Mouse (Mus musculus) left cerebral cortex, postnatal 14 days (tissue): Measurements from ENCODE around the gene Dennd4a. TPM values are rescaled to one million over a fixed set of nuclear protein-coding genes. Genes with fewer than 3 reads are reported as not detected.

Source experiments
- DNase-seq, 2 experiments: peaks; one replicate each; pipeline ENCODE4 v3.0.0; 2021 to 2022; ENCODE audit warnings: low spot score in 2 of 2, mixed read lengths in 1 of 2
- intact Hi-C: fragments of 180-260 bp; cut with DNase I; formaldehyde crosslinking; loops from one replicate; pipeline ENCODE4 v1.15.1; 2025
- total RNA-seq, 2 experiments: library from RNA; stranded (reverse); gene quantifications; 2 replicates each; pipeline ENCODE4 v1.2.3; 2021

Dennd4a gene
- total RNA-seq, 2 experiments from 2014 or later, result 61.8 to 68.9 TPM

- intact Hi-C loops, result no loop called here
- DNase-seq, result no peak
These were observed 74.9 kb downstream of the Dennd4a start for GRCm38 (mm10) chr9:64886008-64886407.

DNA sequence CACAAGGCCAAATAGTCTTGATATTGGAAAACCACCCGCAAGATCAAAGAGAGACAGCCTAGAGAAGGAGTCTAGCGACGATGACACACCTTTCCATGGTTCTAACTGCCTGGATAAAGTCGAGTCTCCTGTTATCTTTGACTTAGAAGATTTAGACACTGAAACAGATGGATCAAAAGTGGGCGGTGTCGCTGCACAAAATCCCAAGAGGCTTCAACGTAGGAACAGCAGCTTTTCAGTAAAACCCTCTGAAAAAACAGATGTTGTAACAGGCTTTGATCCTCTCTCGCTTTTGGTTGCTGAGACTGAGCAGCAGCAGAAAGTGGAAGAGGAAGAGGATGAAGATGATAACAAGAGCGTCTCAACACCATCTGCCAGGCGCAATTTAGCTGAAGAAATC is 85.5 kb downstream of the Dennd4a start:
- DNase-seq, result peak in 1 of 2 experiments; percentile 19
- intact Hi-C loops, result no loop called here

DNA sequence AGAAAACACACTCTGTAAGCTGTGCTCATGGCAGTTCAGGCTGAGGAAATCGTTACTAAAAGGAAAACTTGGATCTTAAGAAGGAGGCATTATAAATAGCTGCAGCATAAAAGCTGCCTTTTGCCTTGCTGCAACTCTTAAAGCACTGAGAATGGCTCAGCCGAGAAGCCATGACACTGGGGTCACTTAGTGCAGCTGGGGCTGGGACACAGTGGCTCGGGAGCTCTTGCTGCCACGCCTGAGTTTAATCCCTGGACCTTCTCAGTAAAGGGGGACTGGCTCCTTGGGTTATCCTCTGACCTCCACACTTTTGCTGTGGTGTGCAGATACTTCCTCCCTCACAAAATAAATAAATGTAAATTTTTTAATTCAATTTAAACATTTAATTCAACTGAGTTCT is 91.7 kb downstream of the Dennd4a start:
- DNase-seq, result no peak
- intact Hi-C loops, result loop anchor here (2.0 to 10.0 kb wide), 2 partner anchors 58 to 118 kb away; partner anchors contain the start of gene Ints14

- DNase-seq, result peak; percentile 86
- intact Hi-C loops, result loop anchor here (2.0 to 10.0 kb wide), 2 partner anchors 57 to 119 kb away; partner anchors contain the start of gene Ints14
These were observed 92.2 kb downstream of the Dennd4a start for GRCm38 (mm10) chr9:64903386-64903785.

DNA sequence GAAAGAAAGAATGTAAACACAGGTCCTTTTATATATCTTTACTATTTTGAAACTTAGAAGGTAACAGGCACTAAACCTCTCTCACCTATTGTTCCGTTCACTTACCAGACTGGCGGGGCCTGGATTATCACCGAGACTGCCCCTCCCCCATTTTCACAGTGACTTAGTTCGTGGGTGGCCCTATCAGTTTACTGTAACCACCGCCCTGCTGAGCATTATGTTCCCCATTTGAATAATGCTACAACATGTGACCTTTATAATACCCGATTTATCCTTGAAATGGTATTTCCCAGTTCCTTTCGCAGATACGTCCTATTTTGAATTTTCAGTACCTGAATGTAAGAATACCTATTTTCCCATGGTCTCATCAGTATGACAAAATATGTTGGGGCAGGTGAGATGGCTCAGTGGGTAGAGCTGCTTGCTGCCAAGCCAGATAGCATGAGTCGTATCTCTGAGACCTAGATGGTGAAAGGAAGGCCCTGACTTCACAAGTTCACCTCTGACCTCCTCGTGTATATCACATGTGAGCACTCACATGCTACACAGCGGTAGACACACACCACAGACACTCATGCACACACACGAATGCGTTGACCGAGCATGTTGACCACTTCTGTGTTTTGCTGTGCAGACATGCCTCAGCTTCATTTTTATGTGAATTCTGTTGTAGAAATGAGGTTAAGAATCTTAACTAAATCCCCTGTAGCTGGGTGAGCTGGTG is 93.9 kb downstream of the Dennd4a start:
- no peak for DNase-seq
- intact Hi-C loops, result loop anchor here (10.0 kb wide), 1 partner anchor 120 kb away; no protein-coding TSS in a partner anchor

DNA sequence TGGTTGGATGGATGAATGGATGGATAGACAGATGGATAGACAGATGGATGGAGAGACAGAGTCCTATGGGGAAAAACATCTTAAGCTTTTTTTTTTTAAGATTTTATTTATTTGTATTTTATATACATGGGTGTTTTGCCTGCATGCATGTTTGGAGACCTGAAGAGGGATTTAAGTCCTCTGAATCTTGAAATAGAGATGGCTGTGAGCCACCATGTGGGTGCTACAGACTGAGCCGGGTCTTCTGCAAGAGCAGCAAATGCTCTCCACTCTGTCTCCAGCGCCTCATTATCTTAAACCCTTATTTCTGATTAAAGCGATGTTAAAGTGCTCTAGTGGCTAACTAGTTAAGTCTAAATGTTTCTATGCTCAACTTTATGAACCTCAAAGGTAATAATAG is 96.3 kb downstream of the Dennd4a start:
- DNase-seq, result no peak
- intact Hi-C loops, result loop anchor here (10.0 kb wide), 1 partner anchor 123 kb away; no protein-coding TSS in a partner anchor

GRCm38 (mm10) chr9:64913406-64913805 is 102.3 kb downstream of the Dennd4a start:
- intact Hi-C loops, result no loop called here
- DNase-seq, result no peak

- intact Hi-C loops, result no loop called here
- DNase-seq, result no peak
These were observed 102.8 kb downstream of the Dennd4a start for GRCm38 (mm10) chr9:64913973-64914372.

DNA sequence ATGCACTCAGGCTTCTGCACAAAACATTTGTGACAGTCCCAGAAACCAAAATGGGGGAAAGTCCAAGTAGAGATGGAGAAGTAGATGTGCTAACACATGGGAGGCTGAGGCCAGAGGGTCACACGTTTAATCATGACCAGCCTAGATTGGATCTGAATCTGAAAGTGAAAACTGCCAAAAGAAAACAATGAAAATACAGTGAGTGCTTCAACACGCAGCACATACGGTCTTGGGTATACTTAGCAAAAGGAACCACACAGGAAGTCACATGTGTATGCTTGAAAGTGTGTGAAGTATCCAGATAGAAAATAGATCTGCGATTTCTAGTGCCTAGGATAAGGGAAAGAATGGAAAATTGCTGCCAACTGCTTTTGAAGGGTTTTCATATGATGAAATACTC is 103.5 kb downstream of the Dennd4a start:
- no peak for DNase-seq
- intact Hi-C loops, result no loop called here

GRCm38 (mm10) chr9:64918560-64918959 is 107.4 kb downstream of the Dennd4a start:
- no peak for DNase-seq
- intact Hi-C loops, result no loop called here

DNA sequence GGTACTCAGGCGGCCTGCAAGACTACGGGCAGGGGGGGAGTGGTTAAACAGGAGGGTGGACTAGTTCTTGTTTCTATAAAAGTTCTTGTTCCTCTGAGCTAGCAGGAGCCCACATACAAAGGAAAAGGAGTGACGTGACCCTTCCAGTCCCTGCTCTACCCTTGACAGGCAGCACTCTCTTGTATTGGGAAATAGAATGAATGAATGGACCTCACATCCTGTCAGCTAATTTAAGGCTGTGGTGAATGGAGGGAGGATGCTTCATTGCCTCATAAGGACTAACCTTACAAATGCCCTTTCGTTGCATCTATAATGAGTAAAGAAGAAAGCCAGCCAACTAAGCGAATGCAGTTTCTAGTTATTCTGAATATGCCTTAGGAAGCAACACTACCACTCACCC is 114.6 kb downstream of the Dennd4a start:
- DNase-seq, result peak in 1 of 2 experiments; percentile 19
- intact Hi-C loops, result no loop called here

GRCm38 (mm10) chr9:64926201-64926991 is 115.3 kb downstream of the Dennd4a start:
- intact Hi-C loops, result no loop called here

DNA sequence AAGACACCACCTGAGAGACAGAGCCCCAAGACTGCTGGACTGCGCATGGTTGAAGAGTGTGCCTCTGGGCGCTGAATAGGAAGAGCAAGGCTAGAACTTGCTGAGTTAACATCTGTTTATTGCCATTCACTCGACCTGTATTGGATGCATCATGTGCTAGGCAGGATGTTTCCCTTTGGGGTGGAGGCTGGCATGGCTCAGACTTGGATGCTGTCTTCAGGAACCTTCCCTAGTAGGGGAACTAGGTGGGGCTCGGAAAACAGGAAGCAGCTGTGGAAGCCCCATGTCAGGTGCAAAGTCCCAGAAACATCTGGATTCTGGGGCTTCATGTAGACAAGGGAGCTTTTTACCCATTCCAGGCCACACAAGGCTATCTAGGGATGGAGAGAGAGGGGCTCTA is 119.1 kb downstream of the Dennd4a start:
- intact Hi-C loops, result no loop called here
- DNase-seq, result no peak

More at GRCm38 (mm10) chr9:64926201-64926991, 115.3 kb downstream of the Dennd4a start:
- DNase-seq, result peak; percentile 84 to 94

DNA sequence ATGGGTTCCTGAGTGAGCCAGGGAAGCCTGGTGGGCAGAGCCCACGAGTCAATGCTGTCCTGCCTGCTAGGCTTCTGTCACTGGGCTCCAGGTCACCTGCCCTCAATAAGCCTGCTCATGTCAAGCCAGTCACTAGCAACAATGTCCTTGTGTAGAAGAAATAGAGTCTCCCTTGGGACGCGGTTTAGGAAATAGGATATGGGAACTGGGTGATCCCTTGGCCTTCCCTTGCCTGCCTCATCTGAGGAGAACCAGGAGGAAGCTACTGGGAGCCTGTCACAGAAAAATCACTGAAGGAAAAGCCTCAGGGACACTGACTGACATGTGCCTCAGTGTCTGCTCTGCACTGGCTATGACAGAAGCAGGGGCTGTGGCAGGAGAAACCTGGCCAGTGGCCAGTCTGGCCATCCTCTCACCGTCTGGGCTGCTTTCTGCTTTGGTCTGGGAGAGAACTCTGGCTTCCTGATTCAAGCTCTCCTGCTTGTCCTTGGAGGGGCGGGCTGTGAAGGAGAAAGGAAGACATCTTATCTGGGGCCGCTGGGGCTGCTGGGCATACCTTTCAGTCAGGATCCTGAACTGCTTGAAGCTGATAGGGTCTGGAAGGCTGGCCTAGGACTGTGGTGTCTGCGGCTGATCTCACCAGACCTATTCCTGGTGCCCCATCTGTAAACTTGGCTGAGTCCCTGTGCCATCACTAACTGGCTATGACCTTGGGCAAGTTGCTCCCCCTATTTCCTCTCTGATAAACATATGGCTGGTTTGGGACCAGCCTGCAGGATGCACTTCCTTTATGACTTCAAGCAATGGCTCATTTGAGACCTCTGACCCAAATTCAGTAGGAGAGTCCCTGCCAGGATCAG is 120.8 kb downstream of the Dennd4a start:
- no peak for DNase-seq
- intact Hi-C loops, result no loop called here

DNA sequence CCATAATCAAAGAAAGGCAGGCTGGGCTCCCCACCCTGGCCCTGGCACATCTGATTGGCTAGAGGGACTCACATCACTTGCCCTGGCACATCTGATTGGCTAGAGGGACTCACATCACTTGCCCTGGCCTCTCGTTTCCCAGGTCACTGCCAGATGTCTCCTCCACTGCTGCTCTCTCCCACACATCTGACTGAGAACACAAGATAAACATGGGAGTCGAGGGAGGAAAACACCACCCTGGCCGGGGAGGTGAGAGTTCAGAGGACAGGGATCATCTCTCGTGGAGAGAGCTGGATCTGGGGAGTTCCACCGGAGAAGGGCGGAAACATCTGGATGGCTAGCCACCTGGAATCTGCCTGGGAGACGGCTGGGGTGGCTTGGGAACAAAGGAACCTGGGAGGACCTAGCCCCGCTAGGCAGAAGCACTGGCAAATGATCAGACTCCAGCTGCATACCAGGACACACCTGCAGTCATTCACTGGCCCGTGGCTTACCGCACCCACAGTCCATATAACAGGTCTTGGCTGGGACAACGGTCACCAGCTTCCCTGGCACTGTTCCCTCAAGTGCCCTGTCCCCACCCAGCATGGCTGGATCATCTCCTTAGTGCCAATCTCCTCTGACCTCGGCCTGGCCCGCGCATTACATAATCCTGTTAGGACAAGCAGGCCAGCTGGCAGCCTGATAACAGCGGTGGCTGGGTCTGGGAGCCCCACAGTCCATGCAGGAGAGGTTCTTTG is 123.0 kb downstream of the Dennd4a start:
- intact Hi-C loops, result no loop called here
- DNase-seq, result no peak

DNA sequence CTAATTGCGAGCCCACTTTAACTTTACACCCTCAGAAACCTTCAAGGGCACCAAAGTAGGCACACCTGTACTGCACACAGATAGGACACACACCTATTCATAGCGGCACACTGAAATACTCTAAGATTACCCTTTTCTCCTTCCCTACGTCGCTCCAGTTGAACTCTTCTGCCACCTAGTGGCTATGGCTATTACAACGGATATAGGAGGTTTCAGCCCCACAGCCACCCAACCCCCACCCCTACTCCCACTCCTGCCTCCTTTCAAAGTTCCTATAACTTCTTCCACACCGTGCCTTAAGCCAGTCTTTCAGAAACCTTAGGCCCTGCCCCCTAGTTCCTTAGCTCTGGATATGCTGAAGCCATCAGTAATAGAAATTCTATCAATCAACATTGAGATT is 125.4 kb downstream of the Dennd4a start:
- intact Hi-C loops, result no loop called here
- peak; percentile 54 to 74 for DNase-seq

- DNase-seq, result no peak
- intact Hi-C loops, result no loop called here
These were observed 126.4 kb downstream of the Dennd4a start for GRCm38 (mm10) chr9:64937491-64937890.

DNA sequence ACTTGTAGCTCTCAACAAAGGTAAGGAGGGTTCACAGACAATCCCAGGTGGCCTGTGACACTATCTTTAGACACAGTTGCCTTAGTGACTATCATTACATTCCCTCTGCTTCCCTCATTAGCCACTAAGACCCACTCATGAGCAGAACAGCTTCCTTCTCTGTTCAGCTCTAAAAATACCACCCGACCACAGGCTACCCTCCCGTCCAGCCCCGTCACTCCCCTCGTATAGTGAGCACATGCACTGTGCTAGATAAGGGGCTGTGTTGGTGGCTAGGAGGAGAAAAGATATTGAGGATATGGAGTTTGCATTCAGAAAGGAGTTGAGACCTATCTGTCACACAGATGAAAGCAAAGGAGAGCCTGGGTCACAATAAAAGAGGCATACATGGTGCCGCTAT is 127.4 kb downstream of the Dennd4a start:
- intact Hi-C loops, result no loop called here
- DNase-seq, result no peak

DNA sequence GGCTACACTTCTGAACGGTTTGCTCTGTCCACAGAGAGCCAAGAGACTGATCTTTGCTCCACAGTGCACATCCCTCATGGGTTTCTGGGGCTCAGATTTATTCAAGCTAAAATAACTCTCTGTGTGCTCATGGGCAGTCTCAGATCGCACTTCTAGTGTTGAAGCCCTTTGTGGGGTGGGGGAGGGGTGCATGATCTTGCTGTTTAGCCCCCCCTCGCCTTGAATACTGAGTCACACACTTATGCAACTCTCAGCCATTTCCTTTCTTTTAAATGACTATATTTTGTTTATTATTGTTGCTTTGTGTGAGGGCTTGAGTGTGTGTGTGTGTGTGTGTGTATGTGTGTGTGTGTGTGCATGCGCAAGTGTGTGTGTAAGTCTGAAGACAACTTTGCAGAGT is 128.1 kb downstream of the Dennd4a start:
- DNase-seq, result no peak
- intact Hi-C loops, result no loop called here
